Mouse (Mus musculus): ENCODE results near the gene Cyld. TPM values are rescaled to one million over a fixed set of nuclear protein-coding genes. Genes with fewer than 3 reads are reported as not detected.

Gene Cyld
- total RNA-seq, 1 experiment from 2014 or later = 36.6 TPM

GRCm38 (mm10) chr8:88793324-88793722 is 96.5 kb downstream of the Cyld start:
- no peak for DNase-seq

DNA sequence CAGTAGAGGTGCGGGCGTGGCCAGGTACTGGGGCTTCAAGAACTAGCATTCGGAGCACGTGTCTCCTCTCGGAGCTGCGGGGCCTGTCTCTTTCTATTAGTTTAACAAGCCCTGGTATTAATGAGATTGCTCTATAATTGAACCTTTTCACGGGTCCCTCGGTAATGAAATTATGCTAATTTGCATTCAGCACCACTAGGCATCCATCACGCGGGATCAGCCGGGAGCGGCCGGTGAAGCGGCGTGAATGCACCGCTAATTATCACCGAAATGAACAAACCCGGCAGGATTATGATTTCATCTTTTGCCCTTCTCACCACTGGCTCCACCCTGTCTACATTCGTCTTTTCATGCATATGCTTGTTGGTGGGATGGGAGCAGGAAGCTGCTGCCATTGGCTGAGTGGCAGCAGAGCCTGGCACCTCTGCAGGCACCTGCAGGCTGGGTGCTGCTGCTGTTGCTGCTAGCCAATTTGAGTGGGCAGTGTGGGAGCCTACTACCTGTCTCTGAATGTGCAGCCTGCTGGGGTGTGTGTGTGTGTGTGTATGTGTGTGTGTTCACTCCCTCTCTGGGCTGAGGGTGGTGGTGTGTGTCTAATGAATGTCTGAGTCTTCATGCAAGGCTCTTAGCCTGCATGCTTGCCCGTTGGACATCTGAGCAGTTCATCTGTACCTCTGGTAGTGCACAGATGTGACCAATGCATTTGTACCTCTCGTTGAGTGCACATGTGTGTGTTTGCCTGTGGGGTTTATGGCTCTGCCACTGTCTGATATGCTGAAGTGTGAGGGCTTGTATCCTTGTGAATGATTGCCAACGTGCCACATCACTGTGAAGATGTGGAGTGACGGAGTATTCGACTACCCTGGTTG is 97.2 kb downstream of the Cyld start:
- DNase-seq = no peak

- no peak for DNase-seq
Observed at GRCm38 (mm10) chr8:88794615-88794907, 97.7 kb downstream of the Cyld start.

GRCm38 (mm10) chr8:88795896-88796295 is 99.1 kb downstream of the Cyld start:
- no peak for DNase-seq

- DNase-seq = no peak
Observed at GRCm38 (mm10) chr8:88796651-88797050, 99.8 kb downstream of the Cyld start.

Other genes with a start within 250 kb of the Cyld start
- 40.7 and 46.1 TPM in 2 replicates for gene Nkd1, start 175.7 kb upstream of the Cyld start, total RNA-seq (2021)
- 1.0 and 5.4 TPM in 2 replicates for gene Snx20, start 60.9 kb upstream of the Cyld start, total RNA-seq (2021)
- gene Nod2, start 49.7 kb upstream of the Cyld start, total RNA-seq (2021) = 0.64 and 0.78 TPM in 2 replicates